Mouse (Mus musculus) right cerebral cortex, postnatal 36 days (tissue): ENCODE results near the gene Samhd1.

Experiments
- DNase-seq, 2 experiments: peaks; one replicate each; pipeline ENCODE4 v3.0.0; 2022; ENCODE audit warnings: low spot score in 2 of 2, mixed read lengths in 1 of 2

Samhd1 gene

DNA sequence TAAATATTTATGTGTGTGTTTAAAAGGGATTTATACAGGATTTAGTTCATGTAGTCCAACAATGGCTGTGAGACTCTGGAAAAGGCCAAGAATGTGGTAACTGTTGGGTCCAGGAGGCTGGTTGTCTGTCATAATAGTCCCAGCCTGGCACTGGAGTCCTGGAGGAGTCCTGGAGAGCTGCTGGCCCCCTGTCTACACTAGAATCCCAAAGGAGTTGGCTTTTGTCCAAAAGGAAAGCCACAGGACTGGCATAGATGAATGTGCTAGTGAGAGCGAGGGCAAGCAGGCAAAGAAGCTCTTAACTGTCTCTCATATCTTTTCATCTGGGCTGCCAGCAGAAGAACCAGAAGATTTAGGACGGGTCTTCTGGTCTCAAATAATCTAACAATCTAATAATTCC lies 1.6 kb upstream of the Samhd1 start:
- DNase-seq, result no peak

DNA sequence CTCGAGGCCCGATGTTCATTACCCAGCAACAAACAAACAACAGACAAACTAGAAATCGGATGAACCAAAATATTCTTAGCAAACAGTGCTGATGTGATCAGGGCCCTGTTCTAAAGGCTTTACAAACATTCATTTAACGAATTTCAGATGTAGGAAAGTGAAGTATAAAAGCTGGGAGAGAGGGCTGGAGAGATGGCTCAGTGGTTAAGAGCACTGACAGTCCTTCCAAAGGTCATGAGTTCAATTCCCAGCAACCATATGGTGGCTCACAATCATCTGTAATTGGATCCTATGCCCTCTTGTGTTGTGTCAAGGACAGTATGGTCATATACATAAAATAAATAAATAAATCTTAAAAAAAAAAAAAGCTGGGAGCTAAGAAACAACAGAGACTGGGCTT lies 1.1 kb upstream of the Samhd1 start:
- DNase-seq, result no peak

DNA sequence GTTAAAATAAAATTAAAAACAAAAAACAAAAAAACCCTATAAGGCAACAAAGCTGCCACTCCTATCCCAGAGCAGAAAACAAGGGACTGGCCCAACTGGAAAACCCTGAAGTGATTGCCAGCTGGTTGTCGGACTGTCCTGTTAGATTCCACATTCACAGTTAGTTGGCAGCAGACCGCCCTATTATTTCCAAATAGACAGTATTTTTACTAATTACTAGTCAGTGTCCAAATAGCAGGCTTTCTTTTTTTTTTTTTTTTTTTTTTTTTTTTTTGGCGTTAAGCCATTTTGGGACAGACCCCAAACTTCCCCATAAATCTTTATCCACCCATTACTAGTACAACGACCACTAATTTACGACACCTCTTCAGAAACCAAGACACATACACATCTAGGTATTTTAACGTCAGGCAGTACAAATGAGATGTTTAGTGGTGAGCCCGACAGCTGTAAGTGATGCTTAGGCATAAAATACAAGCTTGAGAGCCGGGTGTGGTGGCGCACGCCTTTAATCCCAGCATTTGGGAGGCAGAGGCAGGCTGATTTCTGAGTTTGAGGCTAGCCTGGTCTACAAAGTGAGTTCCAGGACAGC lies 560 bp upstream of the Samhd1 start:
- no peak for DNase-seq

DNA sequence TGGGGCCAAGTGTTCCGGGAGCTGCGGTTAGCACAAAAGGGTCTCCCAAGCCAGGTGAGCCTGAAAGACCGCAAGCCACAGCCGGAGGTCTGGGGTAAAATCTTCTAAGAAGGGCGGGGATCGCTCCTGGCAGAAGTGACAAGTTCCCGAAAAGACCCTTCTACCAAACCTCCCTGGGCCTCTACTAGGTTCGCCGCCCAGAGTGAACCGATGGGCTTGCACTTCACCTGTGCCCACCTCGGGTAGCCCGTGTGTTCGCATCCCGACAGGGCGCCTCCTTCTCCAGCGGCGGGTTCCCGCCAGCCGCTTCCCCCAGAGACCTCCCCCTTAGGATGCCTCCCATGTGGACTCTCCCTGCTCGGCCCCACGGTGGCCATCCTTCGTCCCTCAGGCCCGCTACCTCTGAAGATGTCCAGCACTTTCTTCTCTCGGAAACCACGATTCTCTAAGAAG lies 560 bp downstream of the Samhd1 start:
- no peak for DNase-seq

DNA sequence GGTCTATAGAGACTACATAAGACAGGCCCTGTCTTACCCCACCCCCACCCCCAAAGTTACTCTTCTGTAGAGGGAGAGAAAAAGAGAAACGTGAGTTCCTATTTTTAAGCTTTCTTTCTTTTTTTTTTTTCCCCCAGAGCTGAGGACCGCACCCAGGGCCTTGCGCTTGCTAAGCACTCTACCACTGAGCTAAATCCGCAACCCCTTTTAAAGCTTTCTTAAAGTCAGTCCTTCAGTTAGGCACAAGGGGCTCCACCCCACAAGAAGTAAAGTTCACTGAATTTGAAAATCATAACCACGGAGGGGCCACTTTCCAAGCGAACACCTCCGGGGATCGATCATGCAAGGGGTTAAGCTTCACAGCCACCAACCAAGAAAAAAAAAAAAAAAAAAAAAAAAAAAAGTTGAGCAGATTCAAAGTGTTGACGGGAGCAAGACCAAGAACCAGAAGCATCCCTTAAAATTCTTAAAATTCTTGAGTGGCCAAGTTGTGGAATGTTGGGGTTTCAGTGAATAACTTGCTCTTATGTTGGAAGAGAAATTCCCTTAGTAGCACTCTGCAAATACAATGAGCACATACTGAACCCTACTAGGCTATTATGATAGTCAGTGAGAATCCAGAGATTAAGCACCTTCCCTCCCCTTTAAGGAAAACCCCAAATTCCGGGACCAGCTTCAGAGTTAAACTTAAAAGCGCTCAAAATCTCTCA lies 1.1 kb downstream of the Samhd1 start:
- no peak for DNase-seq

DNA sequence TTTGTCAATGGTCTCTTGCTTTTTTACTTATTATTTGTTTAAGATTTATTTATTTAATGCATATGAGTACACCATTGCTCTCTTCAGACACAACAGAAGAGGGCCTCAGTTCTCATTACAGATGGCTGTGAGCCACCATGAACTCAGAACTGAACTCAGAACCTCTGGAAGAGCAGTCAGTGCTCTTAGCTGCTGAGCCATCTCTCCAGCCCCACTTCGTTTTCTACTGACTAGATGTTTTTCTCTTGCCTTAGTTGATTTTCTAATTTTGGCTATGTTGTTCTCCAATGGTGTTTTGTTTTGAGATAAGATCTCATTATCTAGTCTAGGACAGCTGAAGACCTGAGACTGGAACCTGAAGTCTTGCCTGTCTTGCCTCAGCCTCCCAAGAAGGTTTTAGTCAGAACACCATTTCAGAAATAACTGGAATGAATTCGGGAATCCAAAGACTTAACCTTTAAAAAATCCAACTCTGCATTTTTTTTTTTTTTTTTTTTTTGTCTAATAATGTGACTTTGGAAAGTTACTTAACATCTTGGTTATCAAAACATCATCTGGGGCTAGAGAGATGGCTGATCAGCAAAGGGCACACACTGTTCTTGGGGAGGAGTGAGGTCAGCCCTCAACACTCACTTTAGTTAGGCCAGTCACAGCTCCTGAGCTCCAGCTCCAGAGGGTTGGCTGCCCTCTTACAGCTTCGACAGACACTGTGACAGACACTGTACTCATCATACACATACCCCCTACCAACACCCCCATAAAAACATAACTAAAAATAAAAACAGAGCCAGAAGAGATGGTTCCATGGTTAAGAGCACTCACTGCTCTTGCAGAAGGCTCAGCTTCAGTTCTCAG lies 2.2 kb downstream of the Samhd1 start:
- no peak for DNase-seq

DNA sequence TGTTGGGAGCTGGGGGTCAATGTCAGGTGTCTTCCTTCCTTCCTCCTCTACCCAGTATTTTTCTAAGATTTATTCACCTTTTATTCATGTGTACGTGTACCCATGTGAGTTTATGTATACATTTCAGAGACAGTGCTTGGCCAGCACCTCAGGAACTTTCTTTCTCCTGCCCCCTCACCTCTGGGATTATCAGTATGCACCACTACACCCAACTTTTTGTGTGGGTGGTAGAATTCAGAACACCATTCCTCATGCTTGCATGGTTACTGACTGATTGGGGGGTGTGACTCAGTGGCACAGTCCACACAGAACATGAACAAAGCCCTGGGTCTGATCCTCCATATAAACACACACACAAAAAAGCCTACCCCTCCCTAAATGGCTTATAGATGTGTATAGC lies 3.0 kb downstream of the Samhd1 start:
- no peak for DNase-seq

DNA sequence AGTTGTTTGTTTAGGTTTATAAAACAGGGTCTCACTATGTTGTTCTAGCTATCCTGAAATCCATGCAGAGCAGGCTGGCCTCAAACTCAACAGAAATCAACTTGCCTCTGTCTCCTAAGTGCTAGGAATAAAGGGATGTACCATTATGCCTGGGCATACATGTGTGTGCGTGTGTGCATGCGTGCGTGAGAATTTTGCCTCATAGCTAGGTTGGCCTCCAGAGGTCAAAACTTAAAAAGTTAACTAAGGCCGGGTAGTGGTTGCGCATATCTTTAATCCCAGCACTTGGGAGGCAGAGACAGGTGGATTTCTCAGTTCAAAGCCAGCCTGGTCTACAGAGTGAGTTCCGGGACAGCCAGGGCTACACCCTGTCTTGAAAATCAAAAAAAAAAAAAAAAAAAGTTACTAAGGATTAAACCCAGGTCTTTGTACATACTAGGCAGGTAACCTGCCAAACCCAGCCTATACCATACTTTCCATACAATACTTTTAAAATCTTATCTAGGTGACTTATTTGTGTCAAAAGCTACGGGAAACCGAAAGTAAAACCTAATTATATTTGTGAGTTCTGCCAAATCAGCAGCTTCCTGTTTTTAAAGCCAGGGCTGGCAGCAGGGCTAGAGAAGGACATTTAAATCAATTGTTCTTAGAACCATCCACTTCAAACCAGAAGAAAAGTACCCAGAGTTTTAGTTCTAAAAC lies 4.1 kb downstream of the Samhd1 start:
- no peak for DNase-seq

DNA sequence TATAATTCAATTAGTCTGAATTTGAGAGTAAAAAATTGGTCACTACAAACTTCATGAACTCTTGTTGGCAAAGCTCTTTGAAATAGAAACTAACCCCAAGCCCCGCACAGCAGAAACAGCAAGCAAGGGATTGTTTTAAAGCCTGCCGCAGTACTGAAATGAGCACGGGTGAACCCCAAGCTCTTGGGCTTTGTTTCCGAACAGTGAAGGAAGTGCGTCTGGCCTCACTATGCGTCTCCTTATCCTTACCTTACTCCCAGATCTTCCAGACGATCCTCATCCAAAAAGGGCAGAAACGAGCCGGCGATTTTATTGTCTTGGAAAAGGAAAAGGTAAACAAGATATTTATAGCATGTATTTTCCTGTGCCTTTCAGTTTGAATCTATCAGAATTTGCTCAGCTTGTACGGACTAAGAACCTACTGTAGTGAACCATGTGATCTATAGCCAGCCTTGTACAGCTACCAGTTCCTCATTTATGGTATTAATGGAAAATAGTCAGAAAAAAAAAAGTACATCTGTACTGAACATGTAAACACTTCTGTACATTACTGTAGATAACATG lies 5.4 kb downstream of the Samhd1 start:
- no peak for DNase-seq

DNA sequence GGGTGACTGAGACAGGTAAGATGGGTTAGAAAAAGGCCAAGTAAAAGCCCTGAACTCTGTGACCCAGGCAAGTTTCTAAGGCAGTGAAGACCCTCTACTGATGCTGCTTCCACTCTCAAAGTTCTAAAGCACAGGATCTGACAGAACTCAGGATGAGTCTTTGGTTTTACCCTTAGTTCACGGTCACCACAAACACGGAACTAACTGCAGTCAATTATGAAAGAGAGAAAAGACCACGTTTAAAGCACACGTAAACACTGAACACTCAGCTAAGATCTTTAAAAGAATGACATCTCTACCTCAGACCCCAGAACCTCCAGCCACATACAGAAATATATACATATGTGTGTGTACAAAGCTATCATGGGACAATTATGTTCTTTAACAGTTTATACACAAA lies 6.0 kb downstream of the Samhd1 start:
- no peak for DNase-seq

DNA sequence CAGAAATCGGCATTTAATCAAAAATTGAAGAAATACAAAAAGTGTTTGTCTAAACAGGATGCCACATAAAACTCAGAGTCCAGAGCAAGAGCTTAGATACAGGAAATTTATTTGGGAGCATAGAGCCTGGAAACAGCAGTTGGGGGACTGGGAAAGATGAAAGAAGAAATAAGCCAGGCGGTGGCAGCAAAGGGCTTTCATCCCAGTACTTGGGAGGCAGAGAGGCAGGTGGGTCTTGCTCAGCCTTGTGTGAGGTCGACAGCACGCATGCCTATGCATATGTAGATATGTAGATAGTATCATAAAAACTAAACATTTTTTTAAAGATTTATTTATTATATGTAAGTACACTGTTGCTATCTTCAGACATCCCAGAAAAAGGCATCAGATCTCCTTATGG lies 7.0 kb downstream of the Samhd1 start:
- no peak for DNase-seq

DNA sequence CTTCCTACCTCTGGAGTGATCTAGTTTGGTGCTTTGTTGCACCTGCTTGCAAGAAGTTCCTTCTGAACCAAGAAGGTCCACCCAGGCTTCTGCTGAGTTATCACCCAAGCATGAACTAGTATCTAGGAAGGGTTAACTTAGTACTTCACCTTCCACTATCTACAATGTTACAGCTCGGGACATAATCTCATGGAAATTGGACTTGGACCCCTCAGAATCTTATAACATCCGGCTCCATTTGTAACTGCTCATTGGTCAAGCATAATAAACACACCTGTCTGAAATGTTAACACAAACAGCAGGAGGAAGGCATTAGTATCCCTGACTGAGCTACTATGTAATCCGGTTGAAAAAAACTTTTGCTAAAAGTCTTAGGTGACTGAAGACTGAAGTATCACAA lies 7.7 kb downstream of the Samhd1 start:
- no peak for DNase-seq

DNA sequence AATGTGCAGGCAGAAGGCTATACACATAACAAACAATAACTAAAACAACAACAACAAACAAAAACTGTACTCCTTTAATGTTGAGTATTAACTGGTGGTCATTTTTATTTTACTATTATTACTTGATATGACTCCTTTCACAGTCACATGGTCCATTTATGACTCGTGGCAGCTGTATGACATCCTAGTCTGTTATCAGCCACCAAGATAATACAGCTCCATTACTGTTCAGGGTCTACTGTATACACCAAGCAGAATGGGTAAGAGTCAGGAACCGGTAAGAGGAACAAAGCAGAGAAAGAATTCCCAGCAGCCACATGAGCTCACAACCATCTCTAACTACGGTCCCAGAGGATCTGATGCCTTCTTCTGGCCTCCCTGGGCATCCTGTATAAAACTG lies 9.8 kb downstream of the Samhd1 start:
- DNase-seq, result no peak

DNA sequence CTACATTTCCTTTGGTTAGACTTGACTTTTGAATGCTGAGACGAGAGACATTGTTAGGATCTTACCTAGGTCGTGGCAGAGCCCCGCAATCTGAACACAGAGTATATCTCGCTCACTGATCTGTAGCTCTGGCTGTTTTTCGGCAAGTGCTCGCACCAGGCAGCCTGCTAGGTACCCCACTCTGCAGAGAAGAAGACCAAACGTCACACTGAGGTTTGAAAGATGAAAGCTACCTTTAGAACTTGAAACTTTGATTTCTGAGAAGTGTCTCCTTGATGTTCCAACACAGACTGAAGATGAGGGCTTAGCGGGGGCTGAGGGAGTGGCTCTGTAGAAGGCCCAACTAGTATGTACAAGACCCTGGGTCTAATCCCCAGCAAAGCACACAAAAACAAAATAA lies 13.3 kb downstream of the Samhd1 start:
- no peak for DNase-seq

DNA sequence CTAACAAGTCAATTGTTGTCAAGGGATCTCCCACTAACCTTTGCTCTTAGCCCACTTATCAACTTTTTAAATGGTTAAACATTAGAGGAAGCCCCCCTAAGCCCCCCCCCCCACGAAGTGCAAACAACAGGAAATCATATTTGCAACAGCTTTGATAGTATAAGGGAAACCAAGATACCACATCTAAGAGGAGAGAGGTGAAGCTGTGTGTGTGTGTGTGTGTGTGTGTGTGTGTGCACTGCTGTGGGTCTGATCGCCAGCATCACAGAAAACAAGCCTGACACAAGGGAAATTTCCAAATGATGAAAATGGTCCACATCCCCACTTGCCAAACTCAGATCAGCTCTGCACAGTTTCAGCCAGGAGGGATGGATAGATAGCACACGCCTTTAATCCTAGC lies 16.0 kb downstream of the Samhd1 start:
- no peak for DNase-seq

DNA sequence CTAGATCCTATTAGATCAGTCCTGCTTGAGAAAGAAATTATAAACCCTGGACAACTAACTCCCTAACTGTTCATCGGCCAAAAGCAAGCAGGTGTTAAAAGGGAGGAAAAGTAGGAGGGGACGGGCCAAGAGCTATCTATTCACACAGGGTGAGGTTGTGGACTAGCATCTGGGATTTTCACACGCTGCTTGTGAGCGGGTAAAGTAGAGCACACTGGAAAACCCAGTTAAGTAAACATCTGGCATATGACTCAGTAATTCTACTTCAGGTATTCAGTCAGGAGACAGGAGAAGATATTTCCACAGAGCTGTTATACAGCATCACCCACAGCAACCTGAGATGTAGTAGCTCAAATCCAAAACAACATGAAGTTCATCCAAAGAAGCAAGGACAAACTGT lies 16.5 kb downstream of the Samhd1 start:
- no peak for DNase-seq

DNA sequence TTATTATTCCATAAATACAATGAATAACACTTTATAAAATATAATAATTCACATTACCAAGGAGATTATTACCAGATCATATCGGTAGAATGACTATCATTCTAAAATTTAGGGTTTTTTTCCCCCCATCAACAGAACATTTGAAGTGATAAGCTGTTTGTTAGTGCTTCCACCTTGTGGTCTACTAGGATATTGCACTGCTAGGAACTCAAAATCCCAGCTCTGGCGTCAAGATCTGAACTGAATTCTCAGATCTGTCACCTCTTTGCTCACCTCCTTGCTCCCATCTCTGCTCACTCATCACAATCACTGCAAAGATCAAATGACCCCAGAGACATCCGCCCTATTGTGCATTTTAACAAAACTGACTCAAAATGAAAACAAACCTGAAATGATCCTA lies 18.1 kb downstream of the Samhd1 start:
- no peak for DNase-seq

DNA sequence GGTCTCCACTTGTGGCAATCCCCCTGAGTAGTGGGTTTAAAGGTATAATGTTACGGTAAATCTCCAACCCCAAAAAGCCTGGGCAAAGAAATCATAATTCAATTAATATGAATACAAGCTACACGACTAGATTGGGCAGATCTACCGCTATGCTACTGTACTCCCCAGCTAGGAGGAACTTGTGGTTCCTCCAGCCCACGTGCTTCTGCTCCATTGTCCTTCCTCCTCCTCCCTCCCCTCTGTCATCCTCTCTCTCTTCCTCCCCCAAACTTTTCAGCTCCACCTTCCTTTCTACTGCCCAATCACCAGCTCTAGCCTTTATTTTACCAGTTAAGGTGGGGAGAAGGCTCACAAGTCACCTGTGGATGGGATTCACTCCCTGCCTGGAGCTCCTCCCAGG lies 26.8 kb downstream of the Samhd1 start:
- DNase-seq, result no peak

DNA sequence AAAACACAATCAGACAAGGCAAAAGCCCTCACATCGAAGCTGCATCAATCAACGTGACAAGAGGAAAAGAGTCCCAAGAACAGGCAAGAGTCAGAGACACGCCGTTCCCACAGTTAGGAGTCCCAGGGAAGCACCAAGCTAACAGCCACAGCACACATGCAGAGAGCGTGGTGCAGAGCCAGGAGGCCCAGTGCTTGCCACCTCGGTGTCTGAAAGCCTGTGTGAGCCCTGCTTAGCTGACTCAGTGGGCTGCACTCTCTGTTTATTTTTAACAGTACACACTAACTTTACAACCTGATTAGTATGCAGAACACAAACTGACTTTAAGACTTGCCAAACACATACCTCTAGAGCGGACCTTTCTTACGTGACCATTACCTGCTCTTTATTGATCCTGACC lies 30.6 kb downstream of the Samhd1 start:
- DNase-seq, result no peak

DNA sequence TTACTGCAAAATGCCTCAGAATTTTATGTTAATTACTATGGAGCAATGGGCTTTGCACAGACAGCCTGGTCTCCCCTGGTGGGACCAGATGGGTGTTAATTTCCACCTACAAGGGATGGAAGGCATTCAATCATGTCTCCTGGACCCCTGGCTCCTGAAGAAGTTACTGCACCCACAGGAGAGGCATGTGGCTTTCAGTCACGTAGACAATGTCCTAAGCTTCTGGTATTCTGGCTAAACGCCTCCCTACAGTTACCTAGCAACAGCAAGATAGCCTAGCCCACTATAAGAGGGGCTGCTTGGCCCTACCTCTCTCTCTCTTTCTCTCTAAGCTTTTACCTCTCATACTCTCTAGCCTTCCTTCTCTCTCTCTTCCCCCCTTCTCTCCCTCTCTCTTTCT lies 32.8 kb downstream of the Samhd1 start:
- no peak for DNase-seq

DNA sequence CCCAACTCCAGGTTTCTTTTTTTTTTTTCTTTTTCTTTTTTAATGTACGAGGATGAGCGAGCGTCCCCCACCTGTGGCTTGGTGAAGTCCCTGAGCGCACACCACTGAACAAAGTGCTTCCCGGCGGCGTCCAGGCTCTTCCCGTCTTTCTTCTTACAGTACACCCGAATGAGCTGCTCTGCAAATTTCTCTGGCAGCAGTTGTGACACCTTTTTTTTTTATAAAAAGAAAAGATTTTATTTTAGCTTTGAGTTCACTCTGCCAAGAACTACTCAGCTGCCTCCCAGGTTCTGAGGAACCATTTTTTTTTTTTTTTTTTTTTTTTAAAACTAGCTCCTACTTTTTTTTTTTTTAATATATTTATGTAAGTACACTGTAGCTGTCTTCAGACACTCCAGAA lies 33.4 kb downstream of the Samhd1 start:
- DNase-seq, result no peak

DNA sequence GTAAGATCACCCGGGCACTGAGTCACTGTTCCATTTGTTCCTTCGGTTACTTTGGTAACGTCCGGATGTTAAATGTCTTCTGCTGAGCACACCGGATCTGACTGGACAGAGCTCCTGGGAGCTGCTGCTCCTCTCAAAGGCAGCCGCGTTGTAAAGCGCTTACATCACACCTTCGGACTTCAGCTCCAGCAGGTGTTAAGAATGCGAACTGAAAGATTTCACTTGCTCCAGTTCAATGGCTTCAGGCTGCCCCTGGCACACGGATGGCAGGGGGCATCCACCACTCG lies 34.8 kb downstream of the Samhd1 start:
- no peak for DNase-seq
